Mouse (Mus musculus) forebrain, embryonic 12.5 days (tissue): Measurements from ENCODE around the gene Fam83e. TPM values are rescaled to one million over a fixed set of nuclear protein-coding genes. Genes with fewer than 3 reads are reported as not detected.

Source experiments
- ATAC-seq: fragments of 200-750 bp; cut with Nextera tagmentation; 2 replicates; pipeline ENCODE4 v1.8.0; 2017; ENCODE audit warnings: moderate TSS enrichment; ENCODE audit not compliant: low FRiP score
- H3K27ac ChIP-seq: fragments of 300-500 bp; sonication (generic); 2 replicates; pipeline ENCODE4 v1.5.1; 2016; ENCODE audit warnings: mild to moderate bottlenecking
- H3K27me3 ChIP-seq: fragments of 300-500 bp; sonication (generic); 2 replicates; pipeline ENCODE4 v1.6.1; 2016; ENCODE audit warnings: mild to moderate bottlenecking
- H3K36me3 ChIP-seq: fragments of 300-500 bp; sonication (generic); replicated peaks from 2 replicates; pipeline ENCODE4 v1.6.1; 2016; ENCODE audit warnings: mild to moderate bottlenecking
- H3K4me1 ChIP-seq: fragments of 300-500 bp; sonication (generic); 2 replicates; pipeline ENCODE4 v1.6.1; 2016
- H3K4me2 ChIP-seq: fragments of 300-500 bp; sonication (generic); 2 replicates; pipeline ENCODE4 v1.6.1; 2016; ENCODE audit warnings: mild to moderate bottlenecking, moderate library complexity
- H3K4me3 ChIP-seq: fragments of 300-500 bp; sonication (generic); replicated peaks from 2 replicates; pipeline ENCODE4 v1.5.1; 2016; ENCODE audit warnings: mild to moderate bottlenecking
- H3K9ac ChIP-seq: fragments of 300-500 bp; sonication (generic); 2 replicates; pipeline ENCODE4 v1.6.1; 2016; ENCODE audit warnings: mild to moderate bottlenecking
- H3K9me3 ChIP-seq: fragments of 300-500 bp; sonication (generic); 2 replicates; pipeline ENCODE4 v1.6.1; 2016
- WGBS: fragments of 180-500 bp; shearing (Covaris S2); methylation state at CpG from one replicate; pipeline ENCODE4 v1.1.7; 2016; 5-methylcytosine and 5-hydroxymethylcytosine counted together
- polyA plus RNA-seq: library from polyadenylated mRNA; unstranded; fragments of >200 nt; fragmentation: Nextera tagmentation; extraction: Ambion mirVana; gene quantifications from 2 replicates; pipeline ENCODE4 v1.2.1, GENCODE M21; 2016

Gene Fam83e
- polyA plus RNA-seq, 1 experiment from 2014 or later: 1.1 TPM

DNA sequence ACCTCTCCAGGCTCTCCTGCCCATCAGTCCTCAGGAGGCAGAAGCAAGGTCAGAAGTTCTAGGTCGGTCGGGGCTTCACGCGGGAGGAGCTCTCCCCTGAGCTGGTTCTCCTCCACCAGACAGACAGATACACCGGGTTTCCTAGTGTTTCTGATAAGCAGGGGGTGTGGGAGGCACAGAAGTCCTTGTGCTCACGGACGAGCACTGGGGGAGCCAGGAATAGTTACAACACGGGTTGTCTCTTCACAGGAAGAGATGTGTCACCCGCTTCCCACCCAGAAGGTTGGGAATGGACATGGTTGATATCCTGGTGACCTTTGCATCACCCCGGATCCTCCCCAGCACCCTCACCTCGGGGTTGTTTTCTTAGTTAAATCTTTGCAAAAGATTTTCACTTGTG is 31.2 kb upstream of the Fam83e start:
- H3K4me3 ChIP-seq: no peak overlapping the region
- no peak overlapping the region for H3K4me2 ChIP-seq
- no peak for ATAC-seq
- no peaks in the 10 kb centered on the region for H3K9me3 ChIP-seq
- no peak overlapping the region for H3K9ac ChIP-seq
- H3K36me3 ChIP-seq: no peaks in the 10 kb centered on the region
- no peak overlapping the region for H3K27ac ChIP-seq
- 76% methylated on average over 11 of the region's 11 CpGs for WGBS
- H3K27me3 ChIP-seq: peaks cover 15% of the 10 kb centered on the region; the same call in 1 of the 2 replicates
- H3K4me1 ChIP-seq: peaks cover 6% of the 10 kb centered on the region; the same call in 1 of the 2 replicates

GRCm38 (mm10) chr7:45692364-45692763 is 28.6 kb upstream of the Fam83e start:
- H3K36me3 ChIP-seq: no peaks in the 10 kb centered on the region
- no peak overlapping the region for H3K4me2 ChIP-seq
- WGBS: 81% methylated on average over 2 of the region's 2 CpGs
- H3K9me3 ChIP-seq: no peaks in the 10 kb centered on the region
- no peak overlapping the region for H3K4me3 ChIP-seq
- H3K4me1 ChIP-seq: peaks cover 4% of the 10 kb centered on the region; the same call in 1 of the 2 replicates
- no peak overlapping the region for H3K9ac ChIP-seq
- no peak for ATAC-seq
- H3K27me3 ChIP-seq: peaks cover 4% of the 10 kb centered on the region; the same call in 1 of the 2 replicates
- no peak overlapping the region for H3K27ac ChIP-seq

DNA sequence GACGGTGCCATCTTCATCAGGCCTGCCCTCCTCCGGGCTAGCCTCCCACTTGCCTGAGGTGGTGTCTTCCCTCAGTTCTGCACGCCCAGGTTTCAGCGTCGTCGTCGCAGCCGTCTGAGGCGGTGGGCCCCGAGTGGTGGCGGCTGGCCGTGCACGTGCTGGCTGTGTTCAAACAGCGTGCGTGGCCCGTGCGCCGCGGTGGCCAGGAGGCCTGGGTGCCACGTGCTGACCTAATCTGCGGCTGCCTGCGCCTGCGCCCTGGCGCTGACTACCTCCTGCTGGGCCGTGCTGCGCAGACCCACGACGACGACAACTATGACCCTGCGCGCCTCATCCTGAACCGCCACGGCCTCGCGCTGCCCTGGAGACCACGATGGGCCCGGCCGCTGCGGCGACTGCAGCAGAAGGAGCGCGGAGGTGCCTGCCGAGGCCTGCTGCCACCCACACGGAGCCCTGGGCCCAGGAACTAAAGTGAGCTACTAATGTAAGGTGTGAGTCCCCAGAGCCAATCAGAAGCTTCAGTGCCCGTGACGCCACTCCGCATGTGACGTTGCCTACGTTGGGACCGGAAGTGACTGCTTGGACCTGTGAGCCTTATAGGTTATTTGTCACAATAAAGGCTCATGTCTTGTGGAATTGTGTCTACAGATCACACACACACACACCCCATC is 27.0 kb upstream of the Fam83e start, which contains the start of gene Sec1:
TSS of gene Sec1 (minus strand) at position 482 of the 671 bp plus-strand sequence.
- no peak within 1 kb of the TSS for H3K27ac ChIP-seq
- H3K27me3 ChIP-seq: peaks cover 14% of the 10 kb centered on the region
- H3K9ac ChIP-seq: no peak within 1 kb of the TSS
- no peaks in the 10 kb centered on the region for H3K36me3 ChIP-seq
- H3K4me3 ChIP-seq: no peak within 1 kb of the TSS
- 0 out of 2 replicates have a peak, but pooled peaks have one; percentile 23 for ATAC-seq
- H3K9me3 ChIP-seq: no peaks in the 10 kb centered on the region
- no peak within 1 kb of the TSS for H3K4me2 ChIP-seq
- 89% methylated on average over 50 of the region's 50 CpGs for WGBS
- H3K4me1 ChIP-seq: peaks cover 4% of the 10 kb centered on the region; the same call in 1 of the 2 replicates

DNA sequence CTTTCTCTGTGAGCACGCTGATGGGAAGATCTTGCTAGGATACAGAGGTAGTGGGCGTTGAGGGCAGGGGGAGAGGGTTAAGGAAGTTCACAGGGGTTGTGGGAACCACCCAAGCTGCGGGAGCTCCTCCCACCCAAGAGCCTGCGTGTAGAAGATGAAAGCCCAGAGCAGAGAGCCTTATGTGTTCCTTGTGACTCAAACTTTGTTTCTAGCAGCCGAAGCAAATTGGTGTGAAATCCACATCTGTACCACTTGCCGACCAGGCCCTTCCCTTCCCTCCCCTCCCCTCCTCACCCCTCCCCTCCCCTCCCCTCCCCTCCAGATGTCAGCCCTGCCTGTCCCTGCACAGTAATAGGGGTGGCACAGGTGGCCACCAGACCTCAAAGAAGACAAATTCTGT is 25.9 kb upstream of the Fam83e start:
- WGBS: 38% methylated on average over 6 of the region's 6 CpGs
- H3K4me1 ChIP-seq: peaks cover 14% of the 10 kb centered on the region
- H3K9ac ChIP-seq: no peak overlapping the region
- no peaks in the 10 kb centered on the region for H3K36me3 ChIP-seq
- no peaks in the 10 kb centered on the region for H3K9me3 ChIP-seq
- peaks cover 24% of the 10 kb centered on the region for H3K27me3 ChIP-seq
- H3K4me3 ChIP-seq: no peak overlapping the region
- H3K4me2 ChIP-seq: no peak overlapping the region
- H3K27ac ChIP-seq: no peak overlapping the region
- no peak for ATAC-seq

DNA sequence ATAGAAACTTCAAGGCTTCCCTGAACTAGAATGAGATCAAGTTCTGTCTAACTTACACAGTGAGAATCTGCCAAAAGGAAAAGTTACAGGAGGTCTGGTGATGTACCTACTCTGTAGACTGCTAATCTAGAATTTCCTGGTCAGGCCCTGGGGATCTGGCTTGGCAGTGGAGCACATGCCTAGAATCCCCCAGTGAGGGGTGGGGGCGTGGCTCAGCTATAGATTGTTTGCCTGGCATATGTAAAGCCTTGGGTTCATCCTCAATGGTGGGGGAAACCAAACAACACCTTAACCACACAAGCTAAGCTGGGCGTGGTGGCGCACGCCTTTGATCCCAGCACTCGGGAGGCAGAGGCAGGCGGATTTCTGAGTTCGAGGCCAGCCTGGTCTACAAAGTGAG is 23.1 kb upstream of the Fam83e start:
- no peak overlapping the region for H3K9ac ChIP-seq
- ATAC-seq: no peak
- 85% methylated on average over 7 of the region's 7 CpGs for WGBS
- H3K27me3 ChIP-seq: peaks cover 37% of the 10 kb centered on the region
- no peak overlapping the region for H3K4me3 ChIP-seq
- H3K4me2 ChIP-seq: no peak overlapping the region
- no peaks in the 10 kb centered on the region for H3K9me3 ChIP-seq
- H3K36me3 ChIP-seq: no peaks in the 10 kb centered on the region
- H3K4me1 ChIP-seq: peaks cover 31% of the 10 kb centered on the region
- H3K27ac ChIP-seq: no peak overlapping the region

GRCm38 (mm10) chr7:45699523-45700141 is 21.4 kb upstream of the Fam83e start, which contains the start of gene Car11:
Car11 (plus strand) TSS chr7:45699843.
- peak within 1 kb of the TSS; percentile 73 for H3K4me2 ChIP-seq
- ATAC-seq: no peak
- H3K9me3 ChIP-seq: no peaks in the 10 kb centered on the region
- H3K9ac ChIP-seq: peak within 1 kb of the TSS; percentile 54
- H3K4me3 ChIP-seq: peak within 1 kb of the TSS; percentile 45
- peaks cover 46% of the 10 kb centered on the region for H3K4me1 ChIP-seq
- no peaks in the 10 kb centered on the region for H3K36me3 ChIP-seq
- 2% methylated on average over 35 of the region's 36 CpGs for WGBS
- H3K27me3 ChIP-seq: peaks cover 37% of the 10 kb centered on the region
- H3K27ac ChIP-seq: peak within 1 kb of the TSS; percentile 47; the same call in 1 of the 2 replicates

GRCm38 (mm10) chr7:45700301-45701015 is 20.6 kb upstream of the Fam83e start:
- under 1% methylated on average over 20 of the region's 20 CpGs for WGBS
- no peaks in the 10 kb centered on the region for H3K9me3 ChIP-seq
- peaks cover 46% of the 10 kb centered on the region for H3K4me1 ChIP-seq
- 0 out of 2 replicates have a peak, but pooled peaks have one; percentile 9 for ATAC-seq
- H3K4me2 ChIP-seq: peak overlapping the region; percentile 73
- H3K36me3 ChIP-seq: no peaks in the 10 kb centered on the region
- H3K27ac ChIP-seq: peak overlapping the region; percentile 47; the same call in 1 of the 2 replicates
- H3K9ac ChIP-seq: peak overlapping the region; percentile 54
- peak overlapping the region; percentile 45 for H3K4me3 ChIP-seq
- peaks cover 37% of the 10 kb centered on the region for H3K27me3 ChIP-seq

- Histone ChIP-seq H3K4me1 (peaks cover 53% of the 10 kb centered on the region), H3K27ac (no peak overlapping the region), H3K4me2 (peak overlapping the region; percentile 73), H3K4me3 (peak overlapping the region; percentile 45), H3K27me3 (peaks cover 37% of the 10 kb centered on the region), H3K9me3 (no peaks in the 10 kb centered on the region), H3K9ac (peak overlapping the region; percentile 30; the same call in 1 of the 2 replicates), H3K36me3 (no peaks in the 10 kb centered on the region)
- ATAC-seq: no peak
- WGBS: 26% methylated on average over 11 of the region's 11 CpGs
These were observed 19.9 kb upstream of the Fam83e start for GRCm38 (mm10) chr7:45701072-45701471.

DNA sequence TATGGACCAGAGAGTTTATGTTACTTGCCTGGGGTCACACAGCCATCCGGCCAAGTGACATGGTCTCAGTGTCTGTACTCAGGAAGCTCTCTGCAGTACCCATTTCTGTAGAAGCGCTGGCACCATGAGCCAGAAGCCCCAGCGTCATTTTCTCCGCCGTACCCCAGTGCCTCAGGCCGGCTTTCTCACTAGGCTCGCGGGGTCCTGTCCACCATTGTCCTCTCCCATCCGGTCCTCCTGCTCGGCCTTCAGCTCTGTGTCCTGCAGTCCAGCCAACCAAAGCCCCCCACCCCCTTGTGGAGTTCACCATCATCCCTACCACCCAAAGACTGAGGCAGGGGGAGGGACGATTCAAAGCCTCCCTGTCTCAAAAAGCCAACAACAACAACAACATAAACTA is 19.4 kb upstream of the Fam83e start:
- Histone ChIP-seq H3K36me3 (no peaks in the 10 kb centered on the region), H3K27ac (no peak overlapping the region), H3K9ac (no peak overlapping the region), H3K27me3 (peaks cover 37% of the 10 kb centered on the region), H3K4me3 (no peak overlapping the region), H3K4me1 (peaks cover 58% of the 10 kb centered on the region), H3K9me3 (no peaks in the 10 kb centered on the region), H3K4me2 (peak overlapping the region; percentile 73; the same call in 1 of the 2 replicates)
- WGBS: 86% methylated on average over 11 of the region's 11 CpGs
- ATAC-seq: no peak

DNA sequence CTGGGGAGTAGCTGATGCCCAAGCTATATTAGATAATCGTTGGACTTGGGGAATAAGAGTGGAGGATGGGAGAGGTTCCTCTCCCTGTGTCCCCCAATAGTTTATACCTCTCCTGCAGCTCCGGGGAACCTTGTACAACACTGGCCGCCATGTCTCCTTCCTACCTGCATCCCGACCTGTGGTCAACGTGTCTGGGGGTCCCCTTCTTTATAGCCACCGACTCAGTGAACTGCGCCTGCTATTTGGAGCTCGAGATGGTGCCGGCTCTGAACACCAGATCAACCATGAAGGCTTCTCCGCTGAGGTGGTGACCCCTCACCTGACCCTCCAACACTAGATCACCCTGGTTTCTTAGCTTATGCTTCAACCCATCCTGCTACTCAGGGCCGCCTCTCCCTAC is 18.7 kb upstream of the Fam83e start:
- no peak overlapping the region for H3K4me2 ChIP-seq
- WGBS: 96% methylated on average over 11 of the region's 11 CpGs

DNA sequence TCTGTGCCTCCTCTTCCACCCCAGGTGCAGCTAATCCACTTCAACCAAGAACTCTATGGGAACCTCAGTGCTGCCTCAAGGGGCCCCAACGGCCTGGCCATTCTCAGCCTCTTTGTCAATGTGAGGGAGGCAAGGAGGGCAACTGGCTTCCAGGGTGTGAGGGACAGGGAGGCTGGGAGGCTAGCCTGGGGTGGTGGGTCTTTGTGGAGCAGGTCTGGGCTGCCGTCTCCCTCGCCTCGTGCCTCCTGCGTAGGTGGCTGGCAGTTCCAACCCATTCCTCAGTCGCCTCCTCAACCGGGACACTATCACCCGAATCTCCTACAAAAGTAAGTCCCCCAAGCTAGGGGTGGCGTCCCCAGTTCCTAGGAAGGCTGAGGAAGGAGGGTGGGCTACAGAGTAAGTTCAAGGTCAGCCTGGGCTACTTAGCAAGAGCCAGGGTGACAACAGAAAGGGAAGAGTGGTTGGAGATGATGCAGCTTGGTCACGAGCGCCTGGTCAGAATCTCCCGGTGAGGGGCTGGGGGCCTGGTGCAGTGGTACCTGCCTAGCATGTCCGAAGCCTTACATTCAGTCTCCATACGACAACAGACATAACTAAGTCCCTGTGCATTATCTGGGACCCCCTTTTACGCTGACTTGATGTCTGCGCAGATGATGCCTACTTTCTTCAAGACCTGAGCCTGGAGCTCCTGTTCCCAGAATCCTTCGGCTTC is 18.0 kb upstream of the Fam83e start:
- H3K9ac ChIP-seq: no peak overlapping the region; the same call in 1 of the 2 replicates
- H3K4me2 ChIP-seq: peak overlapping the region; percentile 99; the same call in 1 of the 2 replicates
- H3K9me3 ChIP-seq: no peaks in the 10 kb centered on the region
- peaks cover 35% of the 10 kb centered on the region for H3K27me3 ChIP-seq
- no peaks in the 10 kb centered on the region for H3K36me3 ChIP-seq
- WGBS: 86% methylated on average over 17 of the region's 17 CpGs
- peak overlapping the region; percentile 43; the same call in 1 of the 2 replicates for H3K4me3 ChIP-seq
- ATAC-seq: no peak
- H3K27ac ChIP-seq: peak overlapping the region; percentile 87; the same call in 1 of the 2 replicates
- H3K4me1 ChIP-seq: peaks cover 72% of the 10 kb centered on the region

More for the DNA sequence above, 18.7 kb upstream of the Fam83e start:
- ATAC-seq: no peak
- Histone ChIP-seq H3K4me3 (no peak overlapping the region), H3K36me3 (no peaks in the 10 kb centered on the region), H3K4me1 (peaks cover 65% of the 10 kb centered on the region), H3K9me3 (no peaks in the 10 kb centered on the region), H3K27ac (no peak overlapping the region), H3K27me3 (peaks cover 37% of the 10 kb centered on the region), H3K9ac (no peak overlapping the region)
